Comparison of ENCODE assay signal across 12 mouse cellular contexts in the genomic region with DNA sequence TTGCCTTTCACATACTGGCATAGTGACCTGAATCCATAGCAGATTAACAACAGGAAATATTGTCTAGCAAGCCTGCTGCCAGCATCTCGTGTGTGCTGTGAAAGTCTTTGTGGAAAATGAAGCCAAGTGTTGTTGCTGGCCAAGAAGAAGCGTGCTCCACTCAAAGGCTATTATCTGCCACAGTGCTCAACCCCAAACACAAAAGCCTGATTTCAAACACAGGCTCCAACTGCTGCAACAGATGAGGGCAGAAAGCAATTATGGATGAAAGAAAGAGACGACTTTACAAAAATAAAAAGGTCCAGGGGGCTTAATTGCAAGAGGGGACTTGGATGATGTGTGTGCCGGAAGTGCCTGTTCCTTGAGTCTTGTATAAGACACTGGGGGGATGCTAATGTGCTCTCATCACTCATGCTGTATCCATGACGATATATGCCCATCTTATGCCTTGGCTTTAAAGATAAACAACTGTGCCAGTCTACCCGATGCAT.
A peak's percentile ranks its signal among the peaks of the same experiment; 100 is the strongest.
DNase-seq lines count a peak whose midpoint lies in the region; ATAC-seq and TF ChIP-seq lines count a peak whose summit lies in the region.
"Had no signal": no experiment of that assay in that cellular context is flagged by ENCODE, and none has a peak within 500 bp of the region (broad histone marks: within the 10 kb centered on the region; RNA-seq: fewer than 3 reads in every experiment).

No protein-coding gene starts in this region.

- WGBS in intestine, embryonic 14.5 days: 65% methylated on average over 6 of the region's 6 CpGs
- 58% methylated on average over 6 of the region's 6 CpGs for WGBS in intestine, embryonic 16.5 days
- 56% methylated on average over 6 of the region's 6 CpGs for WGBS in hindbrain, embryonic 10.5 days
- 15% methylated on average over 6 of the region's 6 CpGs for WGBS in midbrain, embryonic 16.5 days
- 77% methylated on average over 6 of the region's 6 CpGs for WGBS in kidney, embryonic 14.5 days

- no peak overlapping the region for H3K4me2 ChIP-seq in intestine, embryonic 14.5 days (ENCODE audit: low read length)
- no peak overlapping the region for H3K4me2 ChIP-seq in intestine, embryonic 16.5 days (ENCODE audit: low read depth, low read length)
- H3K4me2 ChIP-seq in midbrain, embryonic 16.5 days (ENCODE audit: low read length): peak overlapping the region; percentile 17; the same call in 1 of the 2 replicates
- no peak overlapping the region for H3K4me2 ChIP-seq in kidney, embryonic 14.5 days (replicated peaks; ENCODE audit: low read depth, low read length)
- H3K4me2 ChIP-seq: limb, embryonic 13.5 days had no signal

- H3K4me3 ChIP-seq in intestine, embryonic 14.5 days (ENCODE audit: low read depth, low read length): no peak overlapping the region
- no peak overlapping the region for H3K4me3 ChIP-seq in intestine, embryonic 16.5 days (ENCODE audit: low read length)
- H3K4me3 ChIP-seq in hindbrain, embryonic 10.5 days: no peak overlapping the region
- H3K4me3 ChIP-seq in midbrain, embryonic 16.5 days (ENCODE audit: low read depth, low read length): no peak overlapping the region
- H3K4me3 ChIP-seq in kidney, embryonic 14.5 days (ENCODE audit: low read length): no peak overlapping the region
- H3K4me3 ChIP-seq: limb, embryonic 13.5 days had no signal

- no peak for ATAC-seq in intestine, embryonic 14.5 days (replicated peaks; ENCODE audit: low FRiP score, low TSS enrichment, low read depth)
- no peak for ATAC-seq in intestine, embryonic 16.5 days
- peak; percentile 70 for ATAC-seq in midbrain, embryonic 16.5 days
- no peak for ATAC-seq in kidney, embryonic 14.5 days (ENCODE audit: low FRiP score, low TSS enrichment)

- H3K4me1 ChIP-seq in intestine, embryonic 14.5 days (replicated peaks; ENCODE audit: control insufficient read depth, insufficient read depth, low read length): peaks cover 11% of the 10 kb centered on the region
- peaks cover 8% of the 10 kb centered on the region for H3K4me1 ChIP-seq in intestine, embryonic 16.5 days (ENCODE audit: control insufficient read depth, insufficient read depth, low read length)
- peaks cover 29% of the 10 kb centered on the region for H3K4me1 ChIP-seq in hindbrain, embryonic 10.5 days (replicated peaks)
- H3K4me1 ChIP-seq in midbrain, embryonic 16.5 days (ENCODE audit: control insufficient read depth, insufficient read depth, low read length): peaks cover 24% of the 10 kb centered on the region
- H3K4me1 ChIP-seq in kidney, embryonic 14.5 days (ENCODE audit: control insufficient read depth, insufficient read depth, low read length): no peaks in the 10 kb centered on the region; the same call in 1 of the 2 replicates

- DNase-seq in intestine, embryonic 14.5 days (ENCODE audit: low spot score): no peak
- peak; percentile 93 for DNase-seq in brain, embryonic 14.5 days (ENCODE audit: low read depth)
- DNase-seq in hindbrain, embryonic 10.5 days (ENCODE audit: low spot score): no peak
- DNase-seq in spleen, postnatal 4 days (ENCODE audit: low spot score in 2 of 2): no peak
- no peak for DNase-seq in kidney, adult 11 months
- DNase-seq: kidney, adult 9 months; layer of hippocampus, adult 9-11 months; right cerebral cortex, postnatal 14 days had no signal

- no peak overlapping the region for H3K9ac ChIP-seq in intestine, embryonic 14.5 days (ENCODE audit: low read length)
- no peak overlapping the region for H3K9ac ChIP-seq in intestine, embryonic 16.5 days (ENCODE audit: low read depth, low read length)
- no peak overlapping the region for H3K9ac ChIP-seq in midbrain, embryonic 16.5 days (ENCODE audit: low read depth, low read length)
- no peak overlapping the region for H3K9ac ChIP-seq in kidney, embryonic 14.5 days (ENCODE audit: low read depth, low read length)
- H3K9ac ChIP-seq: limb, embryonic 13.5 days had no signal

- H3K9me3 ChIP-seq in intestine, embryonic 14.5 days (ENCODE audit: control insufficient read depth, low read length): no peaks in the 10 kb centered on the region
- H3K9me3 ChIP-seq in intestine, embryonic 16.5 days (ENCODE audit: control insufficient read depth, low read length): no peaks in the 10 kb centered on the region
- no peaks in the 10 kb centered on the region for H3K9me3 ChIP-seq in hindbrain, embryonic 10.5 days
- no peaks in the 10 kb centered on the region for H3K9me3 ChIP-seq in midbrain, embryonic 16.5 days (replicated peaks; ENCODE audit: control insufficient read depth, low read length, poor library complexity, severe bottlenecking)
- H3K9me3 ChIP-seq in kidney, embryonic 14.5 days (ENCODE audit: control insufficient read depth, low read length): no peaks in the 10 kb centered on the region; the same call in 1 of the 2 replicates
- H3K9me3 ChIP-seq: limb, embryonic 13.5 days had no signal

- no peak for TF ChIP-seq CTCF in brain, embryonic 14.5 days (IDR thresholded peaks at IDR 0.05; ENCODE audit: borderline replicate concordance, extremely low read depth, insufficient read depth, insufficient read length)

- no peaks in the 10 kb centered on the region for H3K27me3 ChIP-seq in intestine, embryonic 14.5 days (replicated peaks; ENCODE audit: control insufficient read depth, insufficient read depth, low read length)
- no peaks in the 10 kb centered on the region for H3K27me3 ChIP-seq in intestine, embryonic 16.5 days (replicated peaks; ENCODE audit: control insufficient read depth, insufficient read depth, low read length)
- H3K27me3 ChIP-seq in hindbrain, embryonic 10.5 days (ENCODE audit: insufficient read depth, poor library complexity, severe bottlenecking): no peaks in the 10 kb centered on the region
- no peaks in the 10 kb centered on the region for H3K27me3 ChIP-seq in midbrain, embryonic 16.5 days (ENCODE audit: control insufficient read depth, insufficient read depth, low read depth, low read length)
- no peaks in the 10 kb centered on the region for H3K27me3 ChIP-seq in kidney, embryonic 14.5 days (ENCODE audit: control insufficient read depth, insufficient read depth, low read length)
- H3K27me3 ChIP-seq: limb, embryonic 13.5 days had no signal

- no peak for TF ChIP-seq POLR2A in brain, embryonic 14.5 days (IDR thresholded peaks at IDR 0.05; ENCODE audit: borderline replicate concordance, extremely low read depth, insufficient read depth, insufficient read length, poor library complexity, severe bottlenecking)

- H3K27ac ChIP-seq in intestine, embryonic 14.5 days (ENCODE audit: low read depth): 0 out of 2 replicates have a peak overlapping the region, but pooled peaks have one; percentile 14
- no peak overlapping the region for H3K27ac ChIP-seq in intestine, embryonic 16.5 days (ENCODE audit: low read length)
- peak overlapping the region; percentile 45; the same call in 1 of the 2 replicates for H3K27ac ChIP-seq in hindbrain, embryonic 10.5 days
- H3K27ac ChIP-seq in midbrain, embryonic 16.5 days (ENCODE audit: low read length): peak overlapping the region; percentile 74
- no peak overlapping the region for H3K27ac ChIP-seq in kidney, embryonic 14.5 days (ENCODE audit: low read depth, low read length)
- H3K27ac ChIP-seq: limb, embryonic 13.5 days had no signal

- H3K36me3 ChIP-seq in intestine, embryonic 14.5 days (ENCODE audit: control insufficient read depth, insufficient read depth, low read length): no peaks in the 10 kb centered on the region
- no peaks in the 10 kb centered on the region for H3K36me3 ChIP-seq in intestine, embryonic 16.5 days (ENCODE audit: control insufficient read depth, insufficient read depth, low read length)
- no peaks in the 10 kb centered on the region for H3K36me3 ChIP-seq in hindbrain, embryonic 10.5 days
- no peaks in the 10 kb centered on the region for H3K36me3 ChIP-seq in midbrain, embryonic 16.5 days (ENCODE audit: control insufficient read depth, insufficient read depth, low read length)
- no peaks in the 10 kb centered on the region for H3K36me3 ChIP-seq in kidney, embryonic 14.5 days (ENCODE audit: control insufficient read depth, insufficient read depth, low read length)

Comparison
In these comparisons a context has a peak if more than half of its experiments do, and no peak if none do; other contexts are left out.
1. H3K27ac ChIP-seq: peak in intestine, embryonic 14.5 days (single experiment), hindbrain, embryonic 10.5 days (single experiment) and midbrain, embryonic 16.5 days (single experiment); none in intestine, embryonic 16.5 days (single experiment) and kidney, embryonic 14.5 days (single experiment).